Mouse (Mus musculus) heart, postnatal 0 days (tissue): ENCODE measurements around the gene Abhd6. TPM values are rescaled to one million over a fixed set of nuclear protein-coding genes. Genes with fewer than 3 reads are reported as not detected.
A peak's percentile ranks its signal among the peaks of the same experiment; 100 is the strongest.

Experiments
- ATAC-seq: fragments of 200-750 bp; cut with Nextera tagmentation; 2 replicates; pipeline ENCODE4 v1.8.0; 2017; ENCODE audit warnings: low read depth, moderate number of reproducible peaks, moderate library complexity; ENCODE audit not compliant: insufficient read depth
- DNase-seq: peaks from one replicate; pipeline ENCODE4 v3.0.0-alpha.2; 2016; ENCODE audit warnings: low spot score
- H3K27ac ChIP-seq: fragments of 300-500 bp; sonication (generic); 2 replicates; pipeline ENCODE4 v1.5.1; 2014; ENCODE audit warnings: low read depth, mild to moderate bottlenecking
- H3K27me3 ChIP-seq: fragments of 300-500 bp; sonication (generic); 2 replicates; pipeline ENCODE4 v1.6.1; 2014; ENCODE audit warnings: low read length, mixed read lengths; ENCODE audit not compliant: control insufficient read depth, insufficient read depth
- H3K36me3 ChIP-seq: fragments of 300-500 bp; sonication (generic); replicated peaks from 2 replicates; pipeline ENCODE4 v1.6.1; 2014; ENCODE audit warnings: low read length, mixed read lengths; ENCODE audit not compliant: control insufficient read depth, insufficient read depth
- H3K4me1 ChIP-seq: fragments of 300-500 bp; sonication (generic); 2 replicates; pipeline ENCODE4 v1.6.1; 2014; ENCODE audit warnings: antibody characterized with exemption; ENCODE audit not compliant: control insufficient read depth, insufficient read depth
- H3K4me2 ChIP-seq: fragments of 300-500 bp; sonication (generic); 2 replicates; pipeline ENCODE4 v1.6.1; 2014; ENCODE audit warnings: low read depth, mild to moderate bottlenecking, low read length, moderate library complexity
- H3K4me3 ChIP-seq: fragments of 300-500 bp; sonication (generic); 2 replicates; pipeline ENCODE4 v1.5.1; 2014; ENCODE audit warnings: low read depth, low read length
- H3K9ac ChIP-seq: fragments of 300-500 bp; sonication (generic); replicated peaks from 2 replicates; pipeline ENCODE4 v1.6.1; 2014; ENCODE audit warnings: low read depth, low read length, mixed read lengths
- H3K9me3 ChIP-seq: fragments of 300-500 bp; sonication (generic); replicated peaks from 2 replicates; pipeline ENCODE4 v1.6.1; 2016; ENCODE audit warnings: low read length; ENCODE audit not compliant: control insufficient read depth
- CTCF ChIP-seq: IDR thresholded peaks from 2 replicates; pipeline ENCODE4 v1.5.1; 2016; ENCODE audit warnings: antibody characterized with exemption, control low read depth, low read depth
- EP300 ChIP-seq: IDR thresholded peaks from 2 replicates; pipeline ENCODE4 v1.6.1; 2016; ENCODE audit warnings: antibody characterized with exemption, low read depth
- WGBS: fragments of 180-500 bp; shearing (Covaris S2); extraction: QIAGEN DNeasy Blood & Tissue Kit; methylation state at CpG from one replicate; pipeline ENCODE4 v1.1.7; 2014; 5-methylcytosine and 5-hydroxymethylcytosine counted together
- polyA plus RNA-seq: library from polyadenylated mRNA; unstranded; fragments of >200 nt; fragmentation: Nextera tagmentation; extraction: Ambion mirVana; gene quantifications from 2 replicates; pipeline ENCODE4 v1.2.1, GENCODE M21; 2015
- total RNA-seq: library from RNA; depleted of rRNA; stranded (reverse); fragments of >200 nt; gene quantifications from 2 replicates; pipeline ENCODE4 v1.2.3, GENCODE M21; 2014; ENCODE audit warnings: low replicate concordance

Gene Abhd6
- total and polyA plus RNA-seq, 2 experiments from 2014 or later, result 2.2 to 9.1 TPM

DNA sequence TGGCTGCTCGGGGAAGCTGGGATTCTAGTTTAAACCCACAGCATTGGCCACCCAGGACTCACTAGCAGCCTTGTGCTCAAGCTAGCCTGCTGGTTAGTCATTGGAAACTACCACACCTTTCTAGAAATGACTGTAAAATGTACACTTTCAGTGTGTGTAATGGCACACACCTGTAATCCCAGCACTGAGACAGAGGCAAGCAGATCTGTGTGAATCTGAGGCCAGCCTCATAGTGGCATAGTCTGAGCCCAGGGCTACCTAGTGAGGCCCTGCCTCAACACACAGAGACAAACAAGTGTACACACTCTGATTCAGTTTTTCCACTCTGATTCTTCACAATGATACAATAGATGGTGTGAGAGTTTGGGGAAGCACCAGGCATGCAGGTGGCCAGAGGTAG lies 13.3 kb upstream of the Abhd6 start:
- TF ChIP-seq EP300 (no peak), CTCF (no peak)
- Histone ChIP-seq H3K27ac (no peak overlapping the region), H3K36me3 (no peaks in the 10 kb centered on the region), H3K27me3 (no peaks in the 10 kb centered on the region), H3K4me2 (no peak overlapping the region), H3K9me3 (no peaks in the 10 kb centered on the region), H3K9ac (no peak overlapping the region), H3K4me3 (no peak overlapping the region), H3K4me1 (no peaks in the 10 kb centered on the region)
- ATAC-seq, result no peak
- no peak for DNase-seq
- 58% methylated on average over 1 of the region's 1 CpGs for WGBS

GRCm38 (mm10) chr14:7989961-7990360 lies 12.7 kb upstream of the Abhd6 start:
- DNase-seq (no peak), ATAC-seq (no peak)
- Histone ChIP-seq H3K27ac (no peak overlapping the region), H3K36me3 (no peaks in the 10 kb centered on the region), H3K9ac (no peak overlapping the region), H3K4me2 (no peak overlapping the region), H3K4me3 (no peak overlapping the region), H3K27me3 (no peaks in the 10 kb centered on the region), H3K4me1 (no peaks in the 10 kb centered on the region), H3K9me3 (no peaks in the 10 kb centered on the region)
- 44% methylated on average over 3 of the region's 3 CpGs for WGBS
- TF ChIP-seq EP300 (no peak), CTCF (no peak)

DNA sequence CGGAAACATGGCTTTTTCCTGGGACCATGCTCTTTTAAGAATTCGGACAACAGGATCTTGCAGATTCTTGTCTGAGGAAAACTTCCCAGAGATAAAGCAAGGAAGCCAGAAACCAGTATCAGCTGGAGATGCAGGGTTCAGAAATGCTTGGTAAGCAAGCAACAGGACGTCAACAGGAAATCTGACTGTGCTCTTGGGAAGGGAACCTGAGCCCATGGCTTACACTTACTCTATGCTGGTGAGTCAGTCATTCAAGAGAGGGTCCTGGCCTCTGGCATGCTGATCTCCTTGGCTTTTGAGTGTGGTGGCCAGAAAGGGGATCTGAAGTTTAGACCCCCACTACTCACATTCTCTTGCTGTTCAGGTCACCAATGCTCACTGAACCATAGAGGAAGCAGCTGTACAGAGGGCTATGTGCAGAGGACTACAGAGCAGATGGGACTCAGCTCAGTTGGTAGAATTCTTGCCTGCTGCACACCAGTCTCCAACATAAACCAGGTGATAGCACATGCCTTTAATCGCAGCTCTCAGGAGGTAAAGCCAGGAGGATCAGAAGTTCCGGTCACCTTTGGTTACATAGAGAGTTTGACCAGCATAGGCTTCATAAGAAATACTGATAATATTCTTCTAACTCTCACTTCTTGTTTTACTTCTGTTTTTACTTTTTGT lies 11.5 kb upstream of the Abhd6 start:
- H3K27me3 ChIP-seq, result no peaks in the 10 kb centered on the region
- WGBS, result 67% methylated on average over 5 of the region's 5 CpGs
- H3K4me3 ChIP-seq, result no peak overlapping the region
- H3K4me1 ChIP-seq, result no peaks in the 10 kb centered on the region
- ATAC-seq, result no peak
- H3K36me3 ChIP-seq, result no peaks in the 10 kb centered on the region
- no peaks in the 10 kb centered on the region for H3K9me3 ChIP-seq
- no peak overlapping the region for H3K27ac ChIP-seq
- DNase-seq, result no peak
- H3K9ac ChIP-seq, result no peak overlapping the region
- no peak for TF ChIP-seq CTCF
- TF ChIP-seq EP300, result no peak
- H3K4me2 ChIP-seq, result no peak overlapping the region

- Histone ChIP-seq H3K4me2 (no peak overlapping the region), H3K27ac (no peak overlapping the region), H3K9ac (no peak overlapping the region), H3K4me1 (no peaks in the 10 kb centered on the region), H3K4me3 (no peak overlapping the region), H3K36me3 (no peaks in the 10 kb centered on the region), H3K27me3 (no peaks in the 10 kb centered on the region), H3K9me3 (no peaks in the 10 kb centered on the region)
- 52% methylated on average over 6 of the region's 6 CpGs for whole genome bisulfite sequencing
- TF ChIP-seq EP300 (no peak), CTCF (no peak)
- ATAC-seq (no peak), DNase-seq (no peak)
Measured at GRCm38 (mm10) chr14:7992158-7992557, 10.5 kb upstream of the Abhd6 start.

DNA sequence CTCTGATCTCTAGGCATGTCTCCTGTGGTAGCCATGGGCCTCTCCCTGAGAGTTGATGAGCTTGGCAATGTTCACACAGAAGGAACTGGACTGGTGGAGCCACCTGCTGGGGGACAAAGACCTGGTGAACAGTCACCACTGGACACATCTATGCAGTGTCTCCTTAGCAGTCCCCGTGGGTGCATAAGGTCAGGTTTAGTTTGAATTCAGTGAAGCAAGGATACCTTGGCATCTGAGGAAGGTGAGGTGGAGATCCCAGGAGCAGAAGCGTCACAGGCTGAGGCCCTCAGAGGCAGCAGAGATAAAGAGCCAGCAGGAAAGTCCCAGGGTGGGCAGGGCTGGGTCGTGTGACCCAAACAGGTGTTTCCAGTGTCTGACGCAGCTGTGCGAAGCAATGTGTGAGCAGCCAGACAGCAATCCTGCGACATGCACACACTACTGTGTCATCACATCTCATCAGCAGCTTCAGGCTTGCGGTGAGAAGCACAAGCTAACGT lies 8.4 kb upstream of the Abhd6 start, which contains the start of gene Dnase1l3:
Gene Dnase1l3, minus strand, starts transcription at position 303 of the 497 bp plus-strand sequence.
- Histone ChIP-seq H3K27me3 (0 out of 2 replicates have a peak, but pooled peaks cover 3% of the 10 kb centered on the region), H3K9ac (no peak within 1 kb of the TSS), H3K9me3 (no peaks in the 10 kb centered on the region), H3K36me3 (no peaks in the 10 kb centered on the region), H3K27ac (no peak within 1 kb of the TSS), H3K4me3 (no peak within 1 kb of the TSS), H3K4me1 (no peaks in the 10 kb centered on the region), H3K4me2 (no peak within 1 kb of the TSS)
- TF ChIP-seq CTCF, result peak; percentile 68
- no peak for TF ChIP-seq EP300
- peak; percentile 57 for DNase-seq
- 49% methylated on average over 8 of the region's 8 CpGs for WGBS
- peak; percentile 66 for ATAC-seq
